Comparison of ENCODE assay signal across 10 mouse cellular contexts in genomic region chr13:9199465-9199844, GRCm38 (mm10).
DNase-seq lines count a peak whose midpoint lies in the region; ATAC-seq and TF ChIP-seq lines count a peak whose summit lies in the region.
"Had no signal": no experiment of that assay in that cellular context is flagged by ENCODE, and none has a peak within 500 bp of the region (broad histone marks: within the 10 kb centered on the region; RNA-seq: fewer than 3 reads in every experiment).

No protein-coding gene starts in this region.

- no peaks in the 10 kb centered on the region for H3K9me3 ChIP-seq in heart, embryonic 13.5 days
- no peaks in the 10 kb centered on the region for H3K9me3 ChIP-seq in embryonic facial prominence, embryonic 10.5 days
- H3K9me3 ChIP-seq in hindbrain, embryonic 13.5 days = no peaks in the 10 kb centered on the region
- H3K9me3 ChIP-seq in liver, postnatal 0 days (ENCODE audit: low read length) = no peaks in the 10 kb centered on the region

- TF ChIP-seq CTCF in liver, postnatal 0 days (IDR thresholded peaks at IDR 0.05; ENCODE audit: low read depth) = no peak

- no peak for ATAC-seq in heart, embryonic 13.5 days (ENCODE audit: extremely low read depth, insufficient number of reproducible peaks, low FRiP score, low TSS enrichment)
- peak; percentile 47 for ATAC-seq in hindbrain, embryonic 13.5 days (ENCODE audit: low FRiP score)
- ATAC-seq in liver, postnatal 0 days = no peak

- 30% methylated on average over 2 of the region's 2 CpGs for WGBS in heart, embryonic 13.5 days
- WGBS in embryonic facial prominence, embryonic 10.5 days = 40% methylated on average over 2 of the region's 2 CpGs
- WGBS in hindbrain, embryonic 13.5 days = 29% methylated on average over 2 of the region's 2 CpGs
- 50% methylated on average over 2 of the region's 2 CpGs for WGBS in liver, postnatal 0 days (ENCODE audit: insufficient replicate concordance)

- no peak for DNase-seq in heart, adult 8-10 months (ENCODE audit: low spot score)
- DNase-seq in embryonic facial prominence, embryonic 10.5 days (ENCODE audit: low spot score) = no peak
- no peak for DNase-seq in liver, postnatal 0 days
- no peak for DNase-seq in left cerebral cortex, postnatal 25 days (ENCODE audit: low spot score in 2 of 2)
- DNase-seq in left cerebral cortex, postnatal 10 days (ENCODE audit: extremely low spot score in 1 of 2, low spot score in 2 of 2) = no peak
- DNase-seq in thymus, postnatal 4 days = no peak
- DNase-seq: thymus, postnatal 25 days had no signal

- intact Hi-C loops in left cerebral cortex, postnatal 25 days (cut with DNase I) = no loop called here
- intact Hi-C loops in left cerebral cortex, postnatal 10 days (cut with DNase I) = no loop called here

- H3K9ac ChIP-seq in heart, embryonic 13.5 days = 0 out of 2 replicates have a peak overlapping the region, but pooled peaks have one; percentile 40
- H3K9ac ChIP-seq in hindbrain, embryonic 13.5 days = no peak overlapping the region
- H3K9ac ChIP-seq in liver, postnatal 0 days (replicated peaks) = no peak overlapping the region

- H3K27me3 ChIP-seq in heart, embryonic 13.5 days (replicated peaks) = no peaks in the 10 kb centered on the region
- H3K27me3 ChIP-seq in embryonic facial prominence, embryonic 10.5 days (replicated peaks; ENCODE audit: low read depth, poor library complexity, severe bottlenecking) = 0 out of 2 replicates have a peak, but pooled peaks cover 3% of the 10 kb centered on the region
- H3K27me3 ChIP-seq in hindbrain, embryonic 13.5 days = no peaks in the 10 kb centered on the region
- no peaks in the 10 kb centered on the region for H3K27me3 ChIP-seq in liver, postnatal 0 days (ENCODE audit: insufficient read depth, low read length)

- no peak overlapping the region for H3K27ac ChIP-seq in heart, embryonic 13.5 days (replicated peaks)
- no peak overlapping the region for H3K27ac ChIP-seq in embryonic facial prominence, embryonic 10.5 days (replicated peaks)
- H3K27ac ChIP-seq in hindbrain, embryonic 13.5 days = no peak overlapping the region
- H3K27ac ChIP-seq in liver, postnatal 0 days (ENCODE audit: low read depth) = no peak overlapping the region
- H3K27ac ChIP-seq: layer of hippocampus, adult 2 months had no signal

- H3K4me3 ChIP-seq in heart, embryonic 13.5 days = peak overlapping the region; percentile 34
- peak overlapping the region; percentile 37 for H3K4me3 ChIP-seq in embryonic facial prominence, embryonic 10.5 days
- no peak overlapping the region for H3K4me3 ChIP-seq in hindbrain, embryonic 13.5 days
- H3K4me3 ChIP-seq in liver, postnatal 0 days (ENCODE audit: low read depth, low read length) = no peak overlapping the region
- H3K4me3 ChIP-seq: layer of hippocampus, adult 2 months had no signal

- H3K4me2 ChIP-seq in heart, embryonic 13.5 days = peak overlapping the region; percentile 65
- peak overlapping the region; percentile 38 for H3K4me2 ChIP-seq in hindbrain, embryonic 13.5 days
- peak overlapping the region; percentile 55 for H3K4me2 ChIP-seq in liver, postnatal 0 days (ENCODE audit: low read depth, low read length)

- H3K4me1 ChIP-seq in heart, embryonic 13.5 days = peaks cover 9% of the 10 kb centered on the region
- H3K4me1 ChIP-seq in embryonic facial prominence, embryonic 10.5 days = peaks cover 11% of the 10 kb centered on the region
- H3K4me1 ChIP-seq in hindbrain, embryonic 13.5 days (replicated peaks) = 0 out of 2 replicates have a peak, but pooled peaks cover 7% of the 10 kb centered on the region
- peaks cover 3% of the 10 kb centered on the region; the same call in 1 of the 2 replicates for H3K4me1 ChIP-seq in liver, postnatal 0 days (ENCODE audit: insufficient read depth)

- no peak for TF ChIP-seq EP300 in liver, postnatal 0 days (IDR thresholded peaks at IDR 0.05; ENCODE audit: low read depth)

- H3K36me3 ChIP-seq in heart, embryonic 13.5 days = no peaks in the 10 kb centered on the region
- no peaks in the 10 kb centered on the region for H3K36me3 ChIP-seq in embryonic facial prominence, embryonic 10.5 days (replicated peaks)
- no peaks in the 10 kb centered on the region for H3K36me3 ChIP-seq in hindbrain, embryonic 13.5 days
- H3K36me3 ChIP-seq in liver, postnatal 0 days (replicated peaks; ENCODE audit: insufficient read depth, low read length) = no peaks in the 10 kb centered on the region

Comparison
In these comparisons a context has a peak if more than half of its experiments do, and no peak if none do; other contexts are left out.
1. H3K4me3 ChIP-seq: peak in heart, embryonic 13.5 days (single experiment) and embryonic facial prominence, embryonic 10.5 days (single experiment); none in hindbrain, embryonic 13.5 days (single experiment) and liver, postnatal 0 days (single experiment).
2. Peak in every context shown above with its lines, with median percentiles within 50 percentile points of each other: H3K4me2 ChIP-seq.